Mouse (Mus musculus) small intestine, adult 2 months (tissue): ENCODE data around the gene Tmem234.

ENCODE experiments used
- CTCF ChIP-seq: fragments of 200-500 bp; IDR thresholded peaks from 2 replicates; pipeline ENCODE4 v1.5.1; 2012; ENCODE audit warnings: low read depth, mild to moderate bottlenecking, control low read depth, inconsistent platforms, low read length, moderate library complexity, mixed read lengths; ENCODE audit not compliant: insufficient replicate concordance, insufficient read length; ENCODE audit errors: extremely low read depth
- POLR2A ChIP-seq: fragments of 200-500 bp; IDR thresholded peaks from 2 replicates; pipeline ENCODE4 v1.6.1; 2012; ENCODE audit warnings: low read depth, mild to moderate bottlenecking, control low read depth, inconsistent platforms, low read length, moderate library complexity

DNA sequence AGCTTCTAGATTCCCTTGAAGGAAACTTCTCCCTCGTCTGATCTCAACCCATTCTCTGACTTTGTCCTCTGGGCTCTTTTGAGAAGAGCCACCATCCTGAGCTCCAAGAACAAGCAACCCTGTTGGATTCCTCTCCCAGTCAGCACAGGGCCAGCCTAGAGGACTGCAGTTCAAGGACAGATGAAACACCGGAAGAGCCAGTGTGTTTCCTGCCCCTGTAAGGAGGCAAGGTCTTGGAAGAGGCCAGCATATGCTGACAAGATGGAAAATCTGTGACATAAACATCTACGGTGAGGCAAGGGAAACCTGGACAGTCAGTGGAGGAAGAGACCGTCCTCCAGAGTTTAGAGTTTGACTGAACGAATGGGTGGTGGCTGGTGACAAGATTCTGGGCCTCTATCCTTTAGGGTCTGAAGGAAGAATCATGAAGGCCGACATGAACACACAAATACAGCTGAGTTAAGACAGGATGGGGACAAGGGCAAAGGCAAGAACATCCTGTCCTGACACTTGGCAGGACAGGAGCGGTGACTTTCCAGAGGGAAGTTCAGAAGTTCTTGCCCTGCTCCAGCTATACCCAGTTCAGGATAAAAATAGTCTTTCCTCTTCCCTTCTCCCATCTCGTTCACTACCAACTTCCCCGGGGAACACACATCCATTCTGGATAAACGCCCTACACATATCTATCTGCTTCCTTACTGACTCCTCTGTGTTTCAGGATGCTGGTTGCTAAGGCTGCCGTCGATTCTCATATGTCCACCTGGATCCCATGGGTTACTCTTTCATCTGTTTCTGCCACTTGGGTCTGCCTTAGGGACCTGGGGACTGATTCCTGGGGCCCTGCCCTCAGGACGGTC, 28.0 kb upstream of the Tmem234 start:
- TF ChIP-seq CTCF (no peak), POLR2A (no peak)
